Mouse (Mus musculus) embryonic fibroblast, embryonic 13.5 days (primary cell): ENCODE measurements at regions not wholly inside any gene's neighbourhood (a gene's known extent, or its start where the extent isn't known, plus 50 kb on each side); places are given as distances from the start of the nearest gene placed in this dataset.

Experiments used
- CTCF ChIP-seq: IDR thresholded peaks from 2 replicates; pipeline ENCODE4 v1.5.1; 2011; ENCODE audit warnings: mild to moderate bottlenecking, control low read depth, low read length, moderate library complexity, borderline replicate concordance; ENCODE audit not compliant: insufficient read depth
- POLR2A ChIP-seq: IDR thresholded peaks from 2 replicates; pipeline ENCODE4 v1.6.1; 2011; ENCODE audit warnings: low read depth, mild to moderate bottlenecking, control low read depth, low read length, moderate library complexity

DNA sequence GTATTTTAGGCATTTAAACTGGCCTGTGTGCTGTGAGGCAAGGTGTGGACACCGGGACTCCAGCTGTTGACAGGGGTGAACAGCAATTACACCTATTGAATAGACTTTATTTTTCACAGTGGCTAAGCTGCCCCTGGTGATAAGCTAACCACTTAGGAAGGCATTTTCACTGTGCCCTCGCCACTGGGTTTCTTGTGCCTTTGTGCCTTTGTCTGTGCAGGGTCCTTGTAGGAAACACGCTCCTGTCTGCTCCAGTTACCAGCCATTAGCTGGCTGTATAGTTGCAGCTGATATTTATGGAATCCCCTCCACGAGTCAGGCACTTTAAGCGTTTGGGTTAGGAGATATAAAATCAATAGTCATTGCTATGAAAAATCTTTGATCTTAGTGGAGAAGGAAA, 126.5 kb upstream of the Map1b start:
- TF ChIP-seq CTCF: no peak
- no peak for TF ChIP-seq POLR2A
